Mouse (Mus musculus): ENCODE data around the gene Myo1e. TPM values are rescaled to one million over a fixed set of nuclear protein-coding genes. Genes with fewer than 3 reads are reported as not detected.

The Myo1e gene
- polyA plus RNA-seq, 1 experiment = 21.2 TPM

- peaks cover 3% of the 10 kb centered on the region; the same call in 1 of the 2 replicates for H3K4me1 ChIP-seq (ENCODE audit: control insufficient read depth, insufficient read depth, low read length)
- DNase-seq = no peak
- WGBS = 61% methylated on average over 10 of the region's 10 CpGs
- TF ChIP-seq CTCF (IDR thresholded peaks at IDR 0.05; ENCODE audit: insufficient read depth, low read length) (no peak), POLR2A (IDR thresholded peaks at IDR 0.05; ENCODE audit: borderline replicate concordance, extremely low read depth, low read depth, low read length) (no peak)
- H3K4me3 ChIP-seq (replicated peaks; ENCODE audit: extremely low read depth, low read depth, low read length) = no peak overlapping the region
Measured at GRCm38 (mm10) chr9:70290785-70291184, 83.6 kb downstream of the Myo1e start.

GRCm38 (mm10) chr9:70296916-70297315 lies 89.8 kb downstream of the Myo1e start:
- 20% methylated on average over 2 of the region's 2 CpGs for WGBS
- H3K4me1 ChIP-seq (ENCODE audit: control insufficient read depth, insufficient read depth, low read length) = no peaks in the 10 kb centered on the region
- TF ChIP-seq CTCF (IDR thresholded peaks at IDR 0.05; ENCODE audit: insufficient read depth, low read length) (no peak), POLR2A (IDR thresholded peaks at IDR 0.05; ENCODE audit: borderline replicate concordance, extremely low read depth, low read depth, low read length) (no peak)
- no peak for DNase-seq
- no peak overlapping the region for H3K4me3 ChIP-seq (replicated peaks; ENCODE audit: extremely low read depth, low read depth, low read length)

GRCm38 (mm10) chr9:70298221-70298620 lies 91.1 kb downstream of the Myo1e start:
- Histone ChIP-seq H3K4me3 (replicated peaks; ENCODE audit: extremely low read depth, low read depth, low read length) (no peak overlapping the region), H3K4me1 (ENCODE audit: control insufficient read depth, insufficient read depth, low read length) (no peaks in the 10 kb centered on the region)
- TF ChIP-seq POLR2A (IDR thresholded peaks at IDR 0.05; ENCODE audit: borderline replicate concordance, extremely low read depth, low read depth, low read length) (no peak), CTCF (IDR thresholded peaks at IDR 0.05; ENCODE audit: insufficient read depth, low read length) (no peak)
- WGBS = 80% methylated on average over 7 of the region's 7 CpGs
- no peak for DNase-seq

- WGBS = 94% methylated on average over 5 of the region's 5 CpGs
Measured at GRCm38 (mm10) chr9:70300705-70301104, 93.6 kb downstream of the Myo1e start.

GRCm38 (mm10) chr9:70301598-70301997 lies 94.4 kb downstream of the Myo1e start:
- TF ChIP-seq POLR2A (IDR thresholded peaks at IDR 0.05; ENCODE audit: borderline replicate concordance, extremely low read depth, low read depth, low read length) (no peak), CTCF (IDR thresholded peaks at IDR 0.05; ENCODE audit: insufficient read depth, low read length) (no peak)
- 94% methylated on average over 6 of the region's 6 CpGs for WGBS
- no peak for DNase-seq
- Histone ChIP-seq H3K4me1 (ENCODE audit: control insufficient read depth, insufficient read depth, low read length) (no peaks in the 10 kb centered on the region), H3K4me3 (replicated peaks; ENCODE audit: extremely low read depth, low read depth, low read length) (no peak overlapping the region)

More at GRCm38 (mm10) chr9:70300705-70301104, 93.6 kb downstream of the Myo1e start:
- TF ChIP-seq CTCF (IDR thresholded peaks at IDR 0.05; ENCODE audit: insufficient read depth, low read length) (no peak), POLR2A (IDR thresholded peaks at IDR 0.05; ENCODE audit: borderline replicate concordance, extremely low read depth, low read depth, low read length) (no peak)
- no peak for DNase-seq
- Histone ChIP-seq H3K4me3 (replicated peaks; ENCODE audit: extremely low read depth, low read depth, low read length) (no peak overlapping the region), H3K4me1 (ENCODE audit: control insufficient read depth, insufficient read depth, low read length) (no peaks in the 10 kb centered on the region)

GRCm38 (mm10) chr9:70304901-70305300 lies 97.8 kb downstream of the Myo1e start:
- DNase-seq = no peak

GRCm38 (mm10) chr9:70310046-70310445 lies 102.9 kb downstream of the Myo1e start:
- Histone ChIP-seq H3K4me3 (replicated peaks; ENCODE audit: extremely low read depth, low read depth, low read length) (no peak overlapping the region), H3K4me1 (ENCODE audit: control insufficient read depth, insufficient read depth, low read length) (peaks cover under 1% of the 10 kb centered on the region; the same call in 1 of the 2 replicates)
- WGBS = 53% methylated on average over 1 of the region's 1 CpGs
- TF ChIP-seq POLR2A (IDR thresholded peaks at IDR 0.05; ENCODE audit: borderline replicate concordance, extremely low read depth, low read depth, low read length) (no peak), CTCF (IDR thresholded peaks at IDR 0.05; ENCODE audit: insufficient read depth, low read length) (no peak)
- DNase-seq = no peak

More at GRCm38 (mm10) chr9:70304901-70305300, 97.8 kb downstream of the Myo1e start:
- TF ChIP-seq CTCF (IDR thresholded peaks at IDR 0.05; ENCODE audit: insufficient read depth, low read length) = no peak
- no peak for TF ChIP-seq POLR2A (IDR thresholded peaks at IDR 0.05; ENCODE audit: borderline replicate concordance, extremely low read depth, low read depth, low read length)
- H3K4me1 ChIP-seq (ENCODE audit: control insufficient read depth, insufficient read depth, low read length) = no peaks in the 10 kb centered on the region
- H3K4me3 ChIP-seq (replicated peaks; ENCODE audit: extremely low read depth, low read depth, low read length) = no peak overlapping the region
- WGBS = 79% methylated on average over 8 of the region's 8 CpGs

- Histone ChIP-seq H3K4me1 (ENCODE audit: control insufficient read depth, insufficient read depth, low read length) (peaks cover 11% of the 10 kb centered on the region), H3K4me3 (replicated peaks; ENCODE audit: extremely low read depth, low read depth, low read length) (no peak overlapping the region)
- 97% methylated on average over 1 of the region's 1 CpGs for WGBS
- no peak for DNase-seq
- TF ChIP-seq CTCF (IDR thresholded peaks at IDR 0.05; ENCODE audit: insufficient read depth, low read length) = no peak
Measured at GRCm38 (mm10) chr9:70314019-70314418, 106.9 kb downstream of the Myo1e start.

GRCm38 (mm10) chr9:70315130-70315529 lies 108.0 kb downstream of the Myo1e start:
- Histone ChIP-seq H3K4me1 (ENCODE audit: control insufficient read depth, insufficient read depth, low read length) (peaks cover 11% of the 10 kb centered on the region), H3K4me3 (replicated peaks; ENCODE audit: extremely low read depth, low read depth, low read length) (no peak overlapping the region)
- no peak for DNase-seq
- WGBS = 36% methylated on average over 4 of the region's 4 CpGs
- TF ChIP-seq POLR2A (IDR thresholded peaks at IDR 0.05; ENCODE audit: borderline replicate concordance, extremely low read depth, low read depth, low read length) (no peak), CTCF (IDR thresholded peaks at IDR 0.05; ENCODE audit: insufficient read depth, low read length) (no peak)

GRCm38 (mm10) chr9:70318601-70319000 lies 111.5 kb downstream of the Myo1e start:
- no peak for TF ChIP-seq CTCF (IDR thresholded peaks at IDR 0.05; ENCODE audit: insufficient read depth, low read length)
- TF ChIP-seq POLR2A (IDR thresholded peaks at IDR 0.05; ENCODE audit: borderline replicate concordance, extremely low read depth, low read depth, low read length) = no peak
- 27% methylated on average over 3 of the region's 3 CpGs for WGBS
- Histone ChIP-seq H3K4me1 (ENCODE audit: control insufficient read depth, insufficient read depth, low read length) (peaks cover 12% of the 10 kb centered on the region), H3K4me3 (replicated peaks; ENCODE audit: extremely low read depth, low read depth, low read length) (no peak overlapping the region)
- DNase-seq = no peak
